Mouse (Mus musculus): ENCODE data around the gene Il17d. TPM values are rescaled to one million over a fixed set of nuclear protein-coding genes. Genes with fewer than 3 reads are reported as not detected.

Gene Il17d
- polyA plus RNA-seq, 1 experiment from 2014 or later, result 0.50 TPM

DNA sequence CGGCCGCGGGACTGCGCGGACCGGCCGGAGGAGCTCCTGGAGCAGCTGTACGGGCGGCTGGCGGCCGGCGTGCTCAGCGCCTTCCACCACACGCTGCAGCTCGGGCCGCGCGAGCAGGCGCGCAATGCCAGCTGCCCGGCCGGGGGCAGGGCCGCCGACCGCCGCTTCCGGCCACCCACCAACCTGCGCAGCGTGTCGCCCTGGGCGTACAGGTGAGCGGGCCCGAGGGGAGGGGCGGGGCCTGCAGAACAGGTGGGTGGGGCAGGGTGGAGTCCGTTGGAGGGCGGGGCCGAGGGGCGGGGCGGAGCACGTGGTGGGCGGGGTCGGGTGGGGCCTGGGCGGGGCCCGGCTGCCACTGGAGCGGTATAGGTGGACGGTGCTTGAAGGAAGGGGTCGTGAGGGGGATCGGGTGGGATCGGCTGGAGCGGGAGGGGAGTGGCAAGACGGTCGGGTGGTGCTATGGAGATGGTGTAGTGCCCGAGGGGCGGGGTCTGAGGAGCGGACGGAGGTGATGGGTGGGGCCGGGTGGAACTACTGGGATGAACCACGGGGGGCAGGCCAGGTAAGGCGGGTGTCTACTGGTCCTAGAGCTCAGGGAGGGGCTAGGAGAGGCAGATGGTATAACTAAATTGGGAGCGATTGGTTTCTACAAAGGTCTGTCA is 942 bp downstream of the Il17d start:
- Histone ChIP-seq H3K4me3 (replicated peaks) (peak overlapping the region; percentile 66), H3K36me3 (no peaks in the 10 kb centered on the region), H3K9ac (peak overlapping the region; percentile 49; the same call in 1 of the 2 replicates), H3K4me1 (replicated peaks) (peaks cover 27% of the 10 kb centered on the region), H3K9me3 (replicated peaks) (no peaks in the 10 kb centered on the region), H3K27me3 (peaks cover 58% of the 10 kb centered on the region), H3K27ac (no peak overlapping the region), H3K4me2 (peak overlapping the region; percentile 83)
- ATAC-seq (ENCODE audit: low read depth) (peak; percentile 58), DNase-seq (peak; percentile 33)
- WGBS (ENCODE audit: insufficient replicate concordance), result under 1% methylated on average over 54 of the region's 60 CpGs

DNA sequence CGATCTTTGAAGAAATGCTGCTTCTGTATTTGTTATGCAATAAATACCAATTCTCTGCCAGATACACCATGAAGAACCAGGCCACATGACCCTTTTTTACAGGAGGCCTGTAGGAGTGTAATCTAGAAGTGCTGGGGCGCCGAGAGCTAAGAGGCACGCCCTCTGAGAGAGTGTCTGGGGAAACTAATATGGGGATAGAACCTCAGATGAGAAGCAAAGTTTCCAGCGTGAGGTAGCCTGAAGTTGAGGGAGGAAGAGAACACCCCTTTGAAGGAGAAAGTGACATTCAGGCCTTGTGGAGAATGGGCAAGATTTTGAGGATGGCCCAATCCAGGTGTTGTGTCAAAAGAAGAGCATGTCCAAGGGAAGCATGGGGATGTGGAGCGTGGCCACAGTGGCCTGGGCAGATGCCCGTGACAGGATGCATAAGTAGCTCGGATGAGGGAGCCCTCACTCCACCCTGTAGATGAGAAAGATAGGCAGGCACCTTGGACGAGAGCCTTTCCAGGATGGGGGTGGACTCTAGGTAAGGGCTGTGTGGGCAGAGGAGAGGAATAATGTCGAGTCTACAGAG is 1.6 kb downstream of the Il17d start:
- H3K9ac ChIP-seq, result no peak overlapping the region
- H3K27ac ChIP-seq, result no peak overlapping the region
- H3K9me3 ChIP-seq (replicated peaks), result no peaks in the 10 kb centered on the region
- H3K4me2 ChIP-seq, result peak overlapping the region; percentile 83
- peaks cover 58% of the 10 kb centered on the region for H3K27me3 ChIP-seq
- DNase-seq (no peak), ATAC-seq (ENCODE audit: low read depth) (peak; percentile 28; the same call in 1 of the 2 replicates)
- H3K4me1 ChIP-seq (replicated peaks), result peaks cover 27% of the 10 kb centered on the region
- 35% methylated on average over 10 of the region's 10 CpGs for WGBS (ENCODE audit: insufficient replicate concordance)
- no peaks in the 10 kb centered on the region for H3K36me3 ChIP-seq
- H3K4me3 ChIP-seq (replicated peaks), result peak overlapping the region; percentile 66; the same call in 1 of the 2 replicates

DNA sequence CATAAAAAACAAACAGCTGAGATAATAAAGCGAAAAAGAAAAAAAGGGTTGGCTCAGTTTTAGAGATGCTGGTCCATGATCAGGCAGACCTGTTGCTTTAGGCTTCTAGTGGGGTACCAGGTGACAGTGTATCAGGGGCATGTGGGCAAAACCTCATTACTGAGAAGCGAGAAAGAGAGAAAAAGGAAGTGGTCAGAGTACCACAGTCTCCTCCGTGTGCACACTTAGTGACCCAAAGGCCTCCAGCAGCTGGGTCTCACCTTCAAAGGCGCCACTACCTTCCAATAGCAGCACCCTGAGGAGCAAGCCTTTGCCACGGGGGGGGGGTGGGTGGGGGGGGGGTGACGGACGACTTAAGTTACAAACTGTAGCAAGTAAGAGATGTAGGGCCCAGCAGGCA is 2.5 kb downstream of the Il17d start:
- H3K4me2 ChIP-seq, result no peak overlapping the region
- H3K27me3 ChIP-seq, result peaks cover 54% of the 10 kb centered on the region
- peaks cover 27% of the 10 kb centered on the region for H3K4me1 ChIP-seq (replicated peaks)
- H3K9ac ChIP-seq, result no peak overlapping the region
- no peaks in the 10 kb centered on the region for H3K9me3 ChIP-seq (replicated peaks)
- DNase-seq, result no peak
- H3K4me3 ChIP-seq (replicated peaks), result no peak overlapping the region
- no peaks in the 10 kb centered on the region for H3K36me3 ChIP-seq
- 20% methylated on average over 7 of the region's 7 CpGs for WGBS (ENCODE audit: insufficient replicate concordance)
- no peak for ATAC-seq (ENCODE audit: low read depth)
- no peak overlapping the region for H3K27ac ChIP-seq

DNA sequence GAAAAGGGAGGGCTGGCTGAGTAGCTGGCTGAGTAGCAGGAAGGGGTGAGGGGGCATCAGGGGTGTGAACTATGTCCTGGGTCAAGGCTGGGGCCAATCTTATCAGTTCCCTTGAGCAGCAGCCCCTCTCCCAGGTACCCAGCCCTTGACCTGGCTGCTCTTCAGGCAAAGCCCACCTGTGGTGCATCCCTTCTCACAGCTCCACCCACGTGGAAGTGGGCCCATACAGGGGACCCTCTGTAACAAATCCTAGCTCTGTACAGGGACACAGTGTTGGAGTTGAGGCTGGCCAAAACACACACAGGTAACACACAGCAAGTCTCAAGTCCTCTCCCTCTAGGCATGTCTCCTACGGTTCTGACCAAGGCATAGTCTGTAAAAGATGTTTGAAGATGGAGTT is 3.0 kb downstream of the Il17d start:
- Histone ChIP-seq H3K36me3 (no peaks in the 10 kb centered on the region), H3K4me1 (replicated peaks) (peaks cover 27% of the 10 kb centered on the region), H3K27ac (no peak overlapping the region), H3K9me3 (replicated peaks) (no peaks in the 10 kb centered on the region), H3K4me2 (no peak overlapping the region), H3K27me3 (peaks cover 49% of the 10 kb centered on the region), H3K4me3 (replicated peaks) (no peak overlapping the region), H3K9ac (no peak overlapping the region)
- 31% methylated on average over 2 of the region's 2 CpGs for WGBS (ENCODE audit: insufficient replicate concordance)
- DNase-seq (no peak), ATAC-seq (ENCODE audit: low read depth) (no peak)

DNA sequence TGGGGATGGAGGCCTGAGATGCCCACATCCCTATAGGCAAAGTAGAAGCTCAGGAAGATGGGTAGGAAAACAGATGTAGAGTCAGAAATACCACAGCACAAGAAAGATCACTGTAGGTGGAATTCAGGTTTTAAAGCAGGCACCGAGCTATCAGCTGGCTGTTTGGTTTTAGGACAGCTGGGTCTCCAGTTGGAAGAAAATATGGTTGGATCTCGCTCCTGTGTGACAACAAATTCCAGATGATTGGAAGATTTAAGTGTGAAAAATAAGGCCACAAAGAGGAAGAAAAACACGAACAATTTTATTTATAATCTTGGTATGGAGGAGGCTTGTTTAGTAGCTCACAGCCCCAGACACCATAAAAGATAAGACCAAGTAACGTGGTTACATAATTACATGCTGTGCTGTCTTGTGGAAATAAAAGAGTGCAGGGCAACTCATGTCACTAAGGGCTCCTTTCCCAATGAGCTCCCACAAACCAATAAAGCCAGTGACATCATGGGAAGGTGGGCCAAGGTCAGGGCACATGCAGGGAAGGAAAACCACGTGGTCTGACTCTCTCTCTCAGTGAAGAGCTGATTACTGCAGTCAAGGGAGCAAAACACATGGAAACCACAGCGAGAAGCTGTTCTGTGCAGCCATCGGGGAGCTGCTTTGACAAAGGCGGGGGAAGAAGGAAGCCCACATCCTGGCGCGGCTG is 4.7 kb downstream of the Il17d start:
- DNase-seq, result no peak

DNA sequence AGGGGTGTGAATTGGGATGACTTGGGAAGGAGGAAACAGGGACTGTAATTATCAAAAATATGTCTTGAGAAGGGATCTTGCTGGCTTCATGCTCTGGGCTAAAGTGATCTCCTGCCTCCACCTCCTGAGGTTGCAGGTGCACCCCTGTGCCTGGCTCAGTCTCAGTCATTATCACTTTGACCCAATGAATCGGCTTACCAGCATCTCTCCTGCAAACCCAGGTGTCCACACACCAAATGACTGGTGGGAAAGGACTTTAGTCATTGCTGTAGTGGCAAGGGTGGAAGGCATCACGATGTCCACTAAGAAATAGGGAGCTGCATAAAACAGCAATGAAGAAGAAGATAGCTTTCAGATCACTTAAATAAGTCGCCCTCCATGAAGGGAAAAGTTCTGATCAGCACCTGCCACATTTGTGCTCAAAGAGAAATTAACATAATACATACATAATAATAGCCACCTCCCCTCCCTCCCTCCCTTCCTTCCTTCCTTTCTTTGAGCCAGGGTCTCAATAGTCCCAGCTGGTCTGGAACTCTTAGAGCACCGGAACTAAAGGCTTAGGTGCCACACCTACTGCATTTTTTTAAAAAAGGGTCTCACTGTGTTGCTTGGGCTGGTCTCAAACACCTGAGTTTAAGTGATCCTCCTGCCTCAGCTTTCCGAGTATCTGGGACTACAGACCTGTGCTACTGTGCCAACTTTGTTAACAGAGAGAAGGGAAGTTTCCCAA is 5.4 kb downstream of the Il17d start:
- Histone ChIP-seq H3K27me3 (peaks cover 38% of the 10 kb centered on the region), H3K4me2 (no peak overlapping the region), H3K9ac (no peak overlapping the region), H3K4me3 (replicated peaks) (no peak overlapping the region), H3K36me3 (no peaks in the 10 kb centered on the region), H3K27ac (no peak overlapping the region), H3K4me1 (replicated peaks) (peaks cover 23% of the 10 kb centered on the region), H3K9me3 (replicated peaks) (no peaks in the 10 kb centered on the region)
- DNase-seq, result no peak
- no peak for ATAC-seq (ENCODE audit: low read depth)
- 49% methylated on average over 5 of the region's 5 CpGs for WGBS (ENCODE audit: insufficient replicate concordance)

More for the DNA sequence above, 4.7 kb downstream of the Il17d start:
- Histone ChIP-seq H3K27me3 (peaks cover 38% of the 10 kb centered on the region), H3K9ac (no peak overlapping the region), H3K36me3 (no peaks in the 10 kb centered on the region), H3K4me3 (replicated peaks) (no peak overlapping the region), H3K4me1 (replicated peaks) (peaks cover 27% of the 10 kb centered on the region), H3K9me3 (replicated peaks) (no peaks in the 10 kb centered on the region), H3K4me2 (no peak overlapping the region), H3K27ac (no peak overlapping the region)
- no peak for ATAC-seq (ENCODE audit: low read depth)
- 30% methylated on average over 10 of the region's 10 CpGs for WGBS (ENCODE audit: insufficient replicate concordance)

DNA sequence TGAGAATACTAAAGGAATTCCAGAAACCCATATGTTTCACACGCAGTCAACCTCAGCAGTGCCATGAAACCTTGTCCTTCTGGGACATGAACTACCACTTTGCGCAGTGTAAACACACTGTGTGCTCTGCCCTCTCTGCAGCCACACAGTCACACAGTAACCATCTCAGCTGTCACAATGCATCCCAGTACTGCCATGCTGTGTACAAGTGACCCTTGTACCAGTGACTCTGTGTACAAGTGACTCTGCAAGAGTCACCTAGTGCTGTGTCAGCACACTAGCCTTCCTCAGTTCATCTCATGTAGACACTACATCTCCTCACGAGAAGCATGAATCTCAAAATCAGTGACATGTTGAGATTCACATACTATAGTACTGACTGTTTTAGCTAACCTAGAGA is 8.0 kb downstream of the Il17d start:
- H3K4me3 ChIP-seq (replicated peaks), result no peak overlapping the region
- ATAC-seq (ENCODE audit: low read depth) (no peak), DNase-seq (no peak)
- peaks cover 28% of the 10 kb centered on the region for H3K27me3 ChIP-seq
- H3K36me3 ChIP-seq, result no peaks in the 10 kb centered on the region
- H3K9ac ChIP-seq, result no peak overlapping the region
- no peak overlapping the region for H3K4me2 ChIP-seq
- no peak overlapping the region for H3K27ac ChIP-seq
- H3K9me3 ChIP-seq (replicated peaks), result no peaks in the 10 kb centered on the region
- peaks cover 16% of the 10 kb centered on the region for H3K4me1 ChIP-seq (replicated peaks)
- WGBS (ENCODE audit: insufficient replicate concordance), result 68% methylated on average over 3 of the region's 3 CpGs

DNA sequence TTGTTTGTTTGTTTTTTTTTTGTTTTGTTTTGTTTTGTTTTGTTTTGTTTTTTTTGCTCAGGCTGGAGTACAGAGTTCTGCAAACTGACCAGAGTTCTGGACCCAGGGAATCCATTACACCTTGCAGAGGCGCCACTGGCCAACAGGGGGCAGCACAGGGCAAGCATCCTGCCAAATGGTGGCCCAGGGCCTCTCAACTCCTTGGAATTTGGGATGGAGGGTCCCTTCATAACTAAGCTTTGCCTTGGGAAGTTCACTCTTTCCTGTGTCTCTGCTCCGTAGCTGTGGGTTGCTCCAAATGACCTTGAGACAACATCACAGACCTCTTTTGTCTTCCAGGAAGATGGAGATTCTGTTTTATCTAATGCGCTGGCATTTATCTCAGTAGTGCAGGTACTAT is 8.6 kb downstream of the Il17d start:
- no peaks in the 10 kb centered on the region for H3K9me3 ChIP-seq (replicated peaks)
- no peak overlapping the region for H3K4me3 ChIP-seq (replicated peaks)
- H3K4me1 ChIP-seq (replicated peaks), result peaks cover 18% of the 10 kb centered on the region
- H3K27me3 ChIP-seq, result peaks cover 25% of the 10 kb centered on the region; the same call in 1 of the 2 replicates
- H3K9ac ChIP-seq, result no peak overlapping the region
- no peaks in the 10 kb centered on the region for H3K36me3 ChIP-seq
- no peak overlapping the region for H3K4me2 ChIP-seq
- WGBS (ENCODE audit: insufficient replicate concordance), result 36% methylated on average over 3 of the region's 3 CpGs
- no peak overlapping the region for H3K27ac ChIP-seq
- DNase-seq (no peak), ATAC-seq (ENCODE audit: low read depth) (no peak)

DNA sequence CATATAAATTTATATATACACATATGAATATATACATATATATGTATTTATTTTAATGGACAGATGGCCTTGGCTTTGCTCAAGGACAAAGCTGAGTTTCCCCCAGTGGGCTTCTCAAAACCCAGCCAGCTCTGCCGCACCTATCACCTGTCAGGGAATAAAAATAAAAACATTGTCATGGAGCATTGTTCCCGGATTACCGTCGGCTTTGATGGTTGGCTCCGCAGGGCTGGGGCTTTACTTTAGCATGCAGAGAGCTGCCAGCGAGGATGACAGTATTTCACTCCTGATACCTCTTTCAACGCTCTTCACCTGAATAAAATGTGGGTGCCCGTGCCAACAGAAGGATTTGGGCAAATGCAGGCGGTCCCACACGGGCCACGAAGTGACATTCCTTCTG is 9.3 kb downstream of the Il17d start:
- 50% methylated on average over 11 of the region's 11 CpGs for WGBS (ENCODE audit: insufficient replicate concordance)
- H3K4me3 ChIP-seq (replicated peaks), result no peak overlapping the region
- peaks cover 25% of the 10 kb centered on the region; the same call in 1 of the 2 replicates for H3K27me3 ChIP-seq
- H3K4me1 ChIP-seq (replicated peaks), result peaks cover 17% of the 10 kb centered on the region
- ATAC-seq (ENCODE audit: low read depth) (no peak), DNase-seq (no peak)
- H3K36me3 ChIP-seq, result no peaks in the 10 kb centered on the region
- H3K9me3 ChIP-seq (replicated peaks), result no peaks in the 10 kb centered on the region
- H3K4me2 ChIP-seq, result no peak overlapping the region
- H3K9ac ChIP-seq, result no peak overlapping the region
- H3K27ac ChIP-seq, result no peak overlapping the region

DNA sequence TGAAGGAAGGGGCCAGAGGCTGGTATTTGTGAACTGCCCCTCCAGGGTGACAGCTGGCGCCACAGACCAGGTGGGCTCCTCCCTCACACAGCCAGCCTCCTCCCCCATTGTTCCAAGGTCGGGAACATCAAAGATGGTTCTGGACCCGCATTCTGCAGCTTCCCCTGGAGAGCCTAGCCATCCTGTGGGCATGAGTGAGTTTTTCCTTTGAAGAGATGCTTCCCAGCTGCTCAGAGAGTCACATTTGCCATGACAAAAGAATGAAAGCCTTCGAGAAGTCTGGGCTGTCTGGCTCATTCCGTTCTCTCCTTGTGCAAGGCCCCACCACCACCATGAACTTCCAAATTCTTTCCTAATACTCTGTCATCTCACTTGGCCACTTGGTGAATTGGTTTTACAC is 9.8 kb downstream of the Il17d start:
- no peak overlapping the region for H3K27ac ChIP-seq
- DNase-seq, result no peak

DNA sequence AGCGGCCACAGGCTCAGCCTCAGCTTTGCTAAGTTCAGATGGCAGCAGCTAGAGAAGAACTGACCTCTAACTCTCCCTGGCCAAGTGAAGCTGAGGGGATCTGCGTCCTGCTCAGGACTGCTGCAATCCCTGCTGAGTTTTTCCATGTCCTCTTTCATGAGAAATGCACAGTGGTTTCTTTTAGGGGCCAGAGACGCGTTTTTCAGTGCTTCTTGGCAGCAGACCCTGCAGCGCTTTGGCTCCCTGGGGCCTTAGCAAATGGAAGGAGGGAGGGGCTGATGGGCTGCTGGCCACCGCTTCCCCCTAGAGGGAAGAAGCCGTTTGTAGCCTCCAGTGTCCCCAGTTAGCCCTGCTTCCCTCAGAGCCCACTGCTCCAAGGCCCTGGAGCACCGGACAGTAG is 10.4 kb downstream of the Il17d start:
- no peaks in the 10 kb centered on the region for H3K36me3 ChIP-seq
- H3K4me2 ChIP-seq, result no peak overlapping the region
- no peak for ATAC-seq (ENCODE audit: low read depth)
- H3K9me3 ChIP-seq (replicated peaks), result no peaks in the 10 kb centered on the region
- peaks cover 25% of the 10 kb centered on the region; the same call in 1 of the 2 replicates for H3K27me3 ChIP-seq
- DNase-seq, result no peak
- H3K9ac ChIP-seq, result no peak overlapping the region
- no peak overlapping the region for H3K4me3 ChIP-seq (replicated peaks)
- H3K4me1 ChIP-seq (replicated peaks), result peaks cover 6% of the 10 kb centered on the region; the same call in 1 of the 2 replicates
- H3K27ac ChIP-seq, result no peak overlapping the region
- WGBS (ENCODE audit: insufficient replicate concordance), result 39% methylated on average over 8 of the region's 8 CpGs

More for the DNA sequence above, 9.8 kb downstream of the Il17d start:
- Histone ChIP-seq H3K4me3 (replicated peaks) (no peak overlapping the region), H3K27me3 (peaks cover 25% of the 10 kb centered on the region; the same call in 1 of the 2 replicates), H3K36me3 (no peaks in the 10 kb centered on the region), H3K9ac (no peak overlapping the region), H3K4me1 (replicated peaks) (peaks cover 12% of the 10 kb centered on the region), H3K9me3 (replicated peaks) (no peaks in the 10 kb centered on the region), H3K4me2 (no peak overlapping the region)
- ATAC-seq (ENCODE audit: low read depth), result no peak
- WGBS (ENCODE audit: insufficient replicate concordance), result 48% methylated on average over 5 of the region's 5 CpGs
